Mouse (Mus musculus) natural killer cell, adult 2 months (primary cell): ENCODE results near the gene Kirrel3.
A peak's percentile ranks its signal among the peaks of the same experiment; 100 is the strongest.

Experiments
- DNase-seq, 2 experiments: peaks; one replicate each; pipeline ENCODE4 v3.0.0; 2022; ENCODE audit warnings: low spot score in 2 of 2

Kirrel3 gene

GRCm38 (mm10) chr9:34983513-34984462 lies 498.1 kb downstream of the Kirrel3 start:
- peak; percentile 8 to 14 for DNase-seq

- no peak for DNase-seq
Observed at GRCm38 (mm10) chr9:34986156-34986555, 500.5 kb downstream of the Kirrel3 start.

GRCm38 (mm10) chr9:34987422-34988148 lies 501.9 kb downstream of the Kirrel3 start:
- DNase-seq = no peak

DNA sequence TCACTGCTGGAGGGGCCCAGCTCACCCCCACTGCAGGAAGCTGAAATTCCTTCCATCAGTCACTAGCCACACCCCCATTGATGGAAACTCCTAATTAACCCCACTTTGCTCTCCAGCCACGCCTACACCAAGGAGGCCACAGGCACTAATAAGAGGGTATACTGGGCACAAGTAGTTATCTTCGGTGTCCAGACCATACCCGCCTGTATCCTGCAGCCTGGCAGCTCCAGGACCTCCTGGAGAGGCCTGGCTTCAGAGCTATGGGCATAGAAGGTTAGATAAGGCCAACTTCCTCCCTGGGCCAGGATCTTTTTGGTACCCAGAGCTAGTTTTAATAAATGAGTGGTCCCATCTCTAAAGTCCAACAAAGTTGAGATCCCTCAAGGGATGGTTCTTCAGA lies 503.0 kb downstream of the Kirrel3 start:
- no peak for DNase-seq

GRCm38 (mm10) chr9:34992201-34992600 lies 506.5 kb downstream of the Kirrel3 start:
- no peak for DNase-seq

GRCm38 (mm10) chr9:34993467-34994211 lies 507.9 kb downstream of the Kirrel3 start:
- DNase-seq = no peak

DNA sequence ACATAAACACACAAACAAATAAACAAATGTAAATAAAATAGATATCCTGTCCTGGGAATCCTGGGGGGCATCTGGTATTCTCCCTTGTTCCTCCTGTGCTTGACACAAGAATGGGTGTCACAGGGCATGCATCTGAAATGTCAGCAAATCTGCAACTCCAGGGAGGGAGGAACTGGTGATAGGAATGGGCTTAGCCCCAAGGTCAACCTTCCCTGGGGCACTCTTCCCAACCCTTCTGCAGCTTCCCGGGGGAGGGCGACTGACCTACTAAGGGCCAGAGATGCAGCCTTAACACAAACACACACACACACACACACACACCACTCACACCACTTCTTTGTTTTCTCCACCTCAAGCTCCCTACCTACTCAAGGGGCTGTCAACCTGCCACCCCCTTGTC lies 509.4 kb downstream of the Kirrel3 start:
- no peak for DNase-seq

GRCm38 (mm10) chr9:34995660-34996378 lies 510.1 kb downstream of the Kirrel3 start:
- DNase-seq = peak in 1 of 2 experiments; percentile 11

DNA sequence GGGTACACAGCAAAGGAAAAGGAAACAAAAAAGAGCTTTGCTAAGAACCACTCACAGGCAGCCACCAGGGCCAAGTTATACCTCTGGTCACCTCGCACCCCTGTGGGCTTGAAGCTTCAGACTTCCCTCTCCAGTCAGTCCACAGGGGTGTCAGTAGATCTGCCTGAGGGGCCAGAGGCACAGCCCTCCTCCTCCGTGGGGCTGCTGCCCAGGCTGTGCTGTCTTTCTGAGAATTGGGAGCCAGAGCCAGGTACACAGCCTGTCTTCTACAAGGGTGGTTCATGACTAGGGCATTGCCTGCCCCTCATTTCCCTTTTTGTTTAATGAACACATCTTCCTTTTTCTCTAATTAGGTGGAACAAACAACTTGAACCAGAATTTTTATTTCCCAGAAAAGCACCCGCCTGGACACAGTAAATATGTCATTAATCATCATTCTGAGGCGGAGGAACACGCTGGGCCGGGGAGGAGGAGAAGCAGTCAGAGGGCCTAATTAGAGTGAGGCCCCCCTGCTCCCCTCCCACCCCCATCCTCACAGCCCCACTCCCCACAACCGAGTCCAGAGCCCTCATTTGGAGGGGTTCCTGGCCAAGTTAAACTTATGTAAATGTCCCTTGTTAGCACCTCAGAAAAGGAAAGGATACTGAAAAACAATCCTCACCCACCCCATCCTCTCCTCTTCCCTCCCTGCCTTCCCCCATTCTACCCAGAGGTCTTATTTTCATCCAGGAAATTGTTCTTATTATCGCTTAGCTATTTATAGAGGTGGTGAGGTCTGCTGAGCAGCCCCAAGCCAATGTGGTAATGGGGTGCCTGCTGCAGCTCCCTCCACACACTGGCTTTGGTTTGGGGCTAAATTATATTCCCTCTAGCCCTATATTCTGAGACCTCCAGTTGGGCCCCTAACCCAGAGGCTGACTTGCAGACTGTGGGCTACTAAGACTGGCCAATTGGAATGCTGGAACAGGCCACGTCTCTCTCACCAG lies 512.5 kb downstream of the Kirrel3 start:
- no peak for DNase-seq

- no peak for DNase-seq
Observed at GRCm38 (mm10) chr9:35004113-35004512, 518.4 kb downstream of the Kirrel3 start.

GRCm38 (mm10) chr9:35007697-35008341 lies 522.1 kb downstream of the Kirrel3 start:
- no peak for DNase-seq

GRCm38 (mm10) chr9:35016762-35017161 lies 531.1 kb downstream of the Kirrel3 start:
- peak; percentile 42 to 45 for DNase-seq

- DNase-seq = no peak
Observed at GRCm38 (mm10) chr9:35017563-35017962, 531.9 kb downstream of the Kirrel3 start.

- no peak for DNase-seq
Observed at GRCm38 (mm10) chr9:35018056-35018455, 532.4 kb downstream of the Kirrel3 start.

DNA sequence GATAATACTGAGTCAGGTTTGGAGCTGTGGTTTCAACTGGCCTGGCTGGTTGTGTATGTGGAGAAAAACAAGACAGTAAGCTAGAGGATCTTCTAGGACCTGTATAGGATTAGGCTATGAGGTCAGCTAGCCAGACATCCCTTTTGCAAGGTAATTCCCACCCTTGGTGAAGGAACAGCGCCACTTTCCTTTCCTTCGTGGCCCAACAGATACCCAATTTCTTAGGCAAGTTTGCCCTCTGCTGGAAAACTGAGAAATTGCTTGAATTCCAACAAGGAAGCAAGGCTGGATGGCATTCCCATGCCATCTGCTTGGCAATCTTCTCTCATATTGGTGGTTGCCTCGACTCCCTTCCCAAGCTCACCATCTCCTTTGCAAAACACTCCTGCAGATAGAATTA lies 533.7 kb downstream of the Kirrel3 start:
- no peak for DNase-seq

GRCm38 (mm10) chr9:35020015-35020653 lies 534.4 kb downstream of the Kirrel3 start:
- DNase-seq = no peak

GRCm38 (mm10) chr9:35021744-35022143 lies 536.0 kb downstream of the Kirrel3 start:
- no peak for DNase-seq

- DNase-seq = no peak
Observed at GRCm38 (mm10) chr9:35024591-35025496, 539.1 kb downstream of the Kirrel3 start.
